Mouse (Mus musculus) layer of hippocampus, postnatal 36 days (tissue): ENCODE results near the gene Rrp15. TPM values are rescaled to one million over a fixed set of nuclear protein-coding genes. Genes with fewer than 3 reads are reported as not detected.

Experiments used
- total RNA-seq, 2 experiments: library from RNA; stranded (reverse); gene quantifications; 2 replicates each; pipeline ENCODE4 v1.2.3; 2021

The Rrp15 gene
- total RNA-seq, 2 experiments from 2014 or later = 14.7 to 14.8 TPM

Other genes starting within 250 kb of the Rrp15 start
- 10 to 100 TPM; 29.7 to 36.0 TPM for gene Tgfb2, start 43.4 kb downstream of the Rrp15 start, total RNA-seq
- not detected for gene D1Pas1, start 218.1 kb upstream of the Rrp15 start, total RNA-seq